Mouse (Mus musculus) spleen, embryonic (tissue): ENCODE results near the gene Ppp1r14a.

ENCODE experiments used
- CTCF ChIA-PET: fragments of 350-600 bp; sonication (Branson Sonifier 250); formaldehyde crosslinking; loops from one replicate; lab custom pipeline; 2022; lab: Charles Lee

The Ppp1r14a gene

GRCm38 (mm10) chr7:29277510-29277909 is 11.6 kb upstream of the Ppp1r14a start:
- CTCF ChIA-PET, result no interaction called here

GRCm38 (mm10) chr7:29279261-29279660 is 9.8 kb upstream of the Ppp1r14a start:
- CTCF ChIA-PET, result no interaction called here

- CTCF ChIA-PET, result interaction anchor here (0.7 kb wide), 2 partner anchors 123 to 173 kb away, joined by 7 to 9 read pairs; no protein-coding TSS in a partner anchor
These were observed 9.2 kb upstream of the Ppp1r14a start for GRCm38 (mm10) chr7:29279924-29280323.

DNA sequence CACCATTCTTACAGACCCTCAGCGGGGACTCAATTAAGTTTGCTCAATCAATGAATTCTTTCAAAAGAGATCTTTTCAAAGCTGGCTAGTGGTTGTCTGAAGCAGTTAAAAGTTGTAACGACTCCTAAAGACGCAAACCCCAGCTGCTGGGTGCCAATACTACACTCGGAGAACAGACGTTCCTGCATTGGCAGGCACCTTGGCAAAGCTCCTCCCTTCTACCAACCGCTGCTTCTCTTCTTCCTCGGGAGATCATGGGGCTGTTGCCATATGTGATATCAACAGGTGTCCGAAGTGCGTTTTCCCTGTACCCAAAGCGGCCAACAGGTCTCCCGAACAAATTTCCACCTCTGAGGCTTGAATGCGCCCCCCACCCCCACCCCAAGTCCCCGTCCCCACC is 8.3 kb upstream of the Ppp1r14a start:
- CTCF ChIA-PET, result interaction anchor here (0.9 kb wide), 1 partner anchor 34 kb away, joined by 3 read pairs; no protein-coding TSS in a partner anchor

DNA sequence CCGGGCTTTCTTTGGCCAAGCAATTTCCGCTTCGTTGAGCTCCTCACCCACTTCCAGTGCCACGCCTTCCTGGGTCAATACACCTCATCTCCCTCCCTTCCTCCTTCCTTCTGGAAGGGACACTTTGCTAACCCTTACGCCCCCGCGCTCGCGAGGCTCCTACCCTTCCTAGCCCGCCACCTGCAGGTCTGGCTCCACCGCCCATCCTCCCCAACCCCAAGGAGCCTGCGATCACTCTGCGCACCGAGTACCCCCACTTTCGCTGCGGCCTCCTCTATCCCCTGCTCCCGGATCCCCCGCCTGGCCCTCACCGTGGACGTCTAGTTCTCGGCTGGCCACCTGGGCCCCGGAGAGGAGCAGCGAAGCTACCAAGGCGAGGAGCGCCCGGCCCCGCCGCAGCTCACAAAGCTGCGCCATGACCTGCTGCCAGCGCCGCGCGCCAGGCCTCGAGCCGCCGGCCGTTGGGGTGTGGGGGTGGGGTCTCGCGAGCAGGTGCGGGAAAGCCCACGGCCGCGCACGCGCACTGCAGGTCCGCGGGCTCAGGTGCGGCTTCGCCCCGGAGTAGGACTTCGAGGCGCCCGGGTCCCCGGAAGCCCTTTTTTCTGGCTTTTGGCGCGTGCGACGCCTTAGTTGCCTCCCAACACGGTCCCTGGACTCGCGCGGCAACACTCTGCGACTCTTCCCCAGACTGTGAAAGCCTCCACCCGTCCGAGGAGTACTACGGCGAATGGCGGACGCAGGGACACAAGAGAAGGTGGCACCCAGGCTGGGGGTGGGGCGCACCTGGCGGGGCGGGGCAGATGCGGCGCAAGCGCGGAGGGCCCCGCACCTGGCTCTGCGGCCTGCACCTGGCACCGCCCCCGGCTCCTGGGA is 7.7 kb upstream of the Ppp1r14a start, which contains the start of gene Spint2:
Gene Spint2, minus strand, starts transcription at position 712 of the 873 bp plus-strand sequence.
- CTCF ChIA-PET, result interaction anchor here (0.9 kb wide), 1 partner anchor 34 kb away, joined by 3 read pairs; no protein-coding TSS in a partner anchor

DNA sequence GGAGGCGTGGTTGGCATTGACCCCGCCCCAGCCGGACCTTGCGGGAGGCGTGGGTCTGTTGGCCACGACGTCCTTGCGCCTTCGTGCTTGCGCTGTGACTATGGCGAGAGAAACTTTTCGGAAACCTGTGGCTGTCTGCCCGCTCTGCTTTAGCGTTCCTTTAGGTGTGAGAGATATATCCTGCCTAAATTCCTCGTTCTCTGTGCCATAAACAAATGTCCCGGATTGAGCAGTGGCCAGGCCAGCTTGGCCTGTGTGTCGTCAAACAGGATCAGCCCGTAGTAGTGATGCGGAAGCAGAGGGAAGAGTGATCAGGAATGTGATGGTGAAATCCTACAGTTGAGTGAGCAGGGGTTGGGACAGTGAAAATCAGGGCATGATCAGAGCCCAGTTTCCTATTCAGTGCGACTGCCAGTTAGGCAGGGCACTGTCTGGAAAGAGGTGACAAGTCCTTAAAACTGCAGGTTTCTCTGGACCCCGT is 7.0 kb upstream of the Ppp1r14a start:
- CTCF ChIA-PET, result no interaction called here

GRCm38 (mm10) chr7:29283876-29284275 is 5.2 kb upstream of the Ppp1r14a start:
- CTCF ChIA-PET, result no interaction called here

DNA sequence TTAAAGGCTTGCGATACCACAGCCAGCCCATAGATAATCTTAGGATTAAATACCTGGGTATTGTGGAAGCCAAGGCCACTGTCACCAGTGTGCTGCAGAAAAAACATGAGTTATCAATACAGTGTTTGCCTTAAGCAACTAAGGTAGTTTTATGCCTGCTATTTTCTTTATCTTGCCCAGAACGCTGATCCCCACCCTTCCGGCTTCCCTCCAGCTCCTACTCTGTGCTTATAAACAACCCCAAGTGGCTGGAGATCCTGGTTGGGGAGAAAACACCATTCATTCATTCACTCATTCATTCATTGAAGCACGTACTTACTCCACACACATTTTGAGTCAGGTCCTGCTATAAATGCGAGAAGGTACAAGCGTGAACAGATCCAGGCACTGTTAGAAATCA is 4.6 kb upstream of the Ppp1r14a start:
- CTCF ChIA-PET, result no interaction called here

GRCm38 (mm10) chr7:29287481-29287880 is 1.6 kb upstream of the Ppp1r14a start:
- CTCF ChIA-PET, result interaction anchor here (1.1 kb wide), 1 partner anchor 234 kb away, joined by 3 read pairs; no protein-coding TSS in a partner anchor

DNA sequence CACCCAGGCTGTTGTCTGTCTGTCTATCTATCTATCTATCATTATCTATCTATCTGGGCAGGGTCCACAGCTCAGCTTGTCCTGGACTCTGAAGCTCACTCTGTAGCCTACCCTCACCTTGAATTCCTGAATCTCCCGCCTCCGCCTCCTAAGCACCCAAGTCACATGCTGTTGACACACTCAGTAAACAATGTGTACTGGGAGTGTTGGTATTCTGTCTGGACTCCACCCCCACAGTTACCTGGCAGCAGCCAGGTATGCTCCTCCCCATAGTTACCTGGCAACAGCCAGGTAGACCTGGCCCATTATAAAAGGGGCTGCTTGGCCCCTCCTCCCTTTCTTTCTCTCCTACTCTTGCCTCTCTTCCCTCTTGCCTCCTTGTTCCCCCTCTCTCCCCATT is 1.0 kb upstream of the Ppp1r14a start:
- CTCF ChIA-PET, result interaction anchor here (1.1 kb wide), 1 partner anchor 233 kb away, joined by 3 read pairs; no protein-coding TSS in a partner anchor

DNA sequence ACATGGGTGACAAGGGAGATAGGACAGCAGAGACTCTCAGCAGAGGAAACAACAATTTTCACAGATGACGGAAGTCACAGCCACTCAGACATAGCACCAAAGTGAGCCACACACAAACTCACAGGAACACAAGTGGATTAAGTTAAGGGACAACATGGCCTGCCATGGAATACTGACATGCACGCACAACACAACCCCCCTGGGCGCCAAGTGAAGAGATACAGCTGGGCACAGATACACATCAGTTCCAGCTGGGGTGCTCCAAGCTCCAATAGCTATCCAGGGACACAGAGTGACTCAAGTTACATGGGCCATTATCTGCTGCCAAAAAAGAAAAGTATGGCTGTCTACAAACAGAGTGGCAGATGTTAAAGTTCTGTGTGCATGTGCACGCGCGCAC is 748 bp downstream of the Ppp1r14a start:
- CTCF ChIA-PET, result no interaction called here

DNA sequence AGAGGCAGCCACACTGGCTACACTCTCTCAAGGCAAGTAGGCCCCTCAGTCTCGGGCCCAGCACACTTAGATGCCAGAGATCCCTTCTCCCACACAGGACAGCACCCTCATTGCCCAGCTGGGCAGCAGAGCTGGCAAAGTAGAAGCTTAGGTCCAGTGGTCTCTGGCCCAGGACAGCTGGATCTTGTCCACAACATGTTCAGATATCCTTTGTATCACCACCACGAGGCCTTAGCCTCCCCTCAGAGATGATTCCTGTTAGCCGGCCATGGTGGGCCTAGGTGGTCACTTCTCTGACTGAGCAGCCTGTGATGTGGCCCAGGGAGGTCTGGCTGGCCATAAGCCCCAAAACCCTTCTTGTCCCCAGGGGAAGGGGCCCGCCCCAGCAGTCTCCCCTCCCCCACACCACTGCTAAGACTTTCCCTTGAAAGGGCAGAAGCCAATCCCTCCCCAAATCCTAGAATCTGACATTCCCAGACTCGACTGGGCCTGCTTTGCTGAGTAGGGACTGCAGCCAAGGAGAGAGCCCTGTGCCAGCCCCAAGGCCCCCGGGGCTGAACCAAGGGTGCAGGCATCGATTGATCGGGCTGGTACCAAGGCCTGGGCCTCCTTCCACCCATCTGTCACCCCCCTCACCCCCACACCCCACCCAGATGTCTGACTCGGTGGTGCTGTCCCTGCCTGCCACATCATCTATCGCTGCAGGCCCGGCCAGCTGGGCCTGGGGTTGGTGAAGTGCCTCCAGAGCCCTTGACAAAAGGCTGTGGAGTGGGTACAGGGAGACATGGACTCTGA is 1.8 kb downstream of the Ppp1r14a start:
- CTCF ChIA-PET, result no interaction called here

- CTCF ChIA-PET, result interaction anchor here (0.8 kb wide), 1 partner anchor 88 kb away, joined by 3 read pairs; no protein-coding TSS in a partner anchor
These were observed 2.7 kb downstream of the Ppp1r14a start for GRCm38 (mm10) chr7:29291616-29292457.

- CTCF ChIA-PET, result interaction anchor here (0.8 kb wide), 1 partner anchor 87 kb away, joined by 3 read pairs; no protein-coding TSS in a partner anchor
These were observed 3.5 kb downstream of the Ppp1r14a start for GRCm38 (mm10) chr7:29292458-29293098.

DNA sequence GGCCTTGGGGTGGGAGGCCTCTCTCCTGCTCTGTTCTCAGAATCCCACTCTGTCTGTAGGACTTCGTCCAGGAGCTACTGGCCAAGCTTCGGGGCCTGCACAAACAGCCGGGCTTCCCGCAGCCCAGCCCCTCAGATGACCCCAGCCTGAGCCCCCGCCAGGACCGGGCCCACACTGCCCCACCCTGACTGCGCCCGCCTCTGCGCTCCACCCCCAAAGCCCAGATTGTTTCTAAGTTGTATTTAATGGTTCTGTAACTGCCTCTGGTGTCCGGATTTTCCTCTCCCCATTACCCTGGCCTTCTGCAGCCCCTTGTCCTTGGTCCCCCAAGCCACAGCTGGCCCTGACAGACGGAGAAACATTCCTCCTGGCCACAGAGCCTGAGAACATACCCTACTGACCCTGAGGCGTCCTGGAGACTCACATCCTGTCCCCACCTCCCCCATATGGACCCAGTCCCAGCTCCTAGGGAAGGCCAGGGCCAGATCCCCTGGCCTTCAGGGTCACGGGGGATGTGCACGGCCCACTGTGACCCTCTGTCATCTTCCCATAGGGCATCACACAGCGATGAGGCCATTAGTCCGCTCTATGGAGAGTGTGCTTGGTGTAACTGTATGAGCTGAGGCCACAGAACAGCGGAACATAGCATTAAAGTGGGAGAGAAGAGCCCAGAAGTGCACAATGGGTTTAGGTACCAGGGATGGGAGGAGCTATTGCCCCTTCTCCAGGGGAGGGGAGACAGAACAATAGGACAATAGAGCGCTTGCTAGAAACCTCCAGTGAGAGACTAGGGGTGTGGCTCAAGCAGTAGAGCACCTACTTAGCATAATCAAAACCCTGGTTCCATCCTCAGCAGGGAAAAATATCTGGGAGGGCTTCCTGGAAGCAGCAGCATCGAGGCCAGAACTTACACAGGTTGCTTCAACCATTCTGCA is 4.3 kb downstream of the Ppp1r14a start:
- CTCF ChIA-PET, result interaction anchor here (0.8 kb wide), 1 partner anchor 86 kb away, joined by 3 read pairs; no protein-coding TSS in a partner anchor

DNA sequence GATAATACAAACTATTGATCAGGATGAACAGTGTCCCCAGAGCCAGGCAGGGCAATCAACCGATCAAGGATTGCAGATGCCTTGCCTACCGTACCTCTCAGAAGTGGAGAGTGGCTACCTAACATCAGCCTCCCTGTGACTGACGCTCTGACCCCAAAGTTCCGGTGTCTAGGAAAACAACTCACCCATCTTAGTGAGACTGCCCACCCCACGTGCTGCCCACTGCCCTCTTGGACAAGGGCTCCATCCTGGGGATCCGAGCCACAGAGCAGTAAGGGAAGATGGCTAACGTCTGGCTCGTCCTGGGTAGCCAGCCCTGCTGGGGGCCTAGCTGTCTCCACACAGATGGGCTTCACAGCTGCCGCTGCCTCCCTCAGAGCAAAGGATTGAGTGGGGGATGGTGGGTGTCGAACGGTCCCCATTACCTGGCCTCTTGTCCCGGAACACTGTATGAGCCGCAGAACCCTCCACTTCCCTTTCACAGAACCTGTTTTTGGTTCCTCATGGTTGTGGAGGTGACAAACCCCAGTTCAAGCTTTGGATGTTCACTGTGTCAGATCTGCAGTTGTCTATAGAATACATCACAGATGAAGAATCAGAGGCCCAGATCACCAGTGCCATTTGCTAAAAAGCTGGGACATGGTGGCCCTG is 5.1 kb downstream of the Ppp1r14a start:
- CTCF ChIA-PET, result no interaction called here

DNA sequence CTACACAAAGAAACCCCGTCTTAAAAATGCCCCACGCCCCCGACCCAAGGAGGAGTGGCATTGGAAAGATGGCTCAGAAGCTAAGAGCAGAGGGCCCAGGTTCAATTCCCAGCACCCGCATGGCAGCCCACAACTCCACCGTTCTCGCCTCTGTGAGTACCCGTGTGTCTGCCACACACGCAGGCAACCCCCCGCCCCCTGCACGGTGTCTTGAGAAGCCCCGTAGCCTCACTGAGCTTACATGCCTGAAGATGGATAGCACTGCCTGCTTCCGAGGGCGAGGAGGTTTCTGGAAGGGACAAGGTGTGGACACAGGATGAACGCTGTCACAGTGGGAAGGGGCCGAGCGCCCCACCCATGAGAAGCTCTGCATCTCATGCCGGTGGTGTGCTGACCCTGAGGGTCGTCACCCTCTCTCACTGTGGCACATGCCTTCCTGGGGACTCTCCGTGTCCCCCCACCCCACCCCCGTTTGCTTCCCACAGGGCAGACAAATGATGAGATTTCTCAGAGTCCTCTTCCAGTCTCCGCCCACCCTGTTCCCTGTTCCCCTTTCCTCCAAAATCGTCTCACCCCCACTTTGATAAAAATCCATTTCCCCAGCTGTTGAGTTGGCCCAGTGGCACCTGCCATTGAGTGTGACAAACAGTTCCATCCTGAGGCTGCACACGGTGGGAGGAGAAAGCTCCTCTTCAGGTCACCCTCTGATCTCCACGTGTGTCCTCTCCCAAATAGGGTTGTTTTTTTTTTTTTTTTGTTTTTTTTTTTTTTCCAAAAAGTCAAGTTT is 6.9 kb downstream of the Ppp1r14a start:
- CTCF ChIA-PET, result interaction anchor here (0.5 to 0.7 kb wide), 4 partner anchors 36 to 1130 kb away, joined by 3 to 12 read pairs (median 8); no protein-coding TSS in a partner anchor

DNA sequence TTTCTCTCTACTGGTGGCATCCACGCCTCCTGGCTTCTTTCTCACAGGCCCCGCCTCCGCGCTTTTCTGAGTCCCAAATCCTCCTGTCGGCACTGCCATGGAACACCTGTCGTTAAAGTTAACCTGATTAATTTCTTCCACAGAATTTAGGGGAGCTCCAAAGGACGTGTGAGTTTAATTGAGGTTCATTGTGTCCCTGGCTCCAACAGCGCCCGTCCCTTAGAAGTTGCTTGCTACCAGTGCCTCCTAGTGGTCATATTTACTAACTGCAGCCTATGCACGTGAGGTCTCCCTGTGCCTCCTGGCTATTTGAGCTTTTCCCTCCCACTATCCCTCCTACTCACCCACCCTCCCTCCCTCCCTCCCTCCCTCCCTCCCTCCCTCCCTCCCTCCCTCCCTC is 7.9 kb downstream of the Ppp1r14a start:
- CTCF ChIA-PET, result interaction anchor here (0.6 to 0.8 kb wide), 3 partner anchors 46 to 699 kb away, joined by 3 to 12 read pairs (median 4); no protein-coding TSS in a partner anchor
